Mouse (Mus musculus) kidney, adult 10 weeks (tissue): Measurements from ENCODE around the gene Gm49395. TPM values are rescaled to one million over a fixed set of nuclear protein-coding genes. Genes with fewer than 3 reads are reported as not detected.

Source experiments
- polyA plus RNA-seq: library from polyadenylated mRNA; stranded (reverse); fragments of 350-450 nt; fragmentation: Illumina TruSeq; extraction: RNeasy Lipid Tissue Mini Kit (QIAGEN cat#74804); gene quantifications from one replicate; pipeline ENCODE4 v1.2.3, GENCODE M21; 2014; ENCODE audit warnings: low read depth, low replicate concordance

Gm49395 gene
- 5.1 TPM for polyA plus RNA-seq

GRCm38 (mm10) chr13:115101355-115102191 lies at the start of gene Gm49395, which contains the start of gene Itga1:
Gene Gm49395, minus strand, starts transcription at chr13:115101921.
Gene Itga1, minus strand, starts transcription at chr13:115101964.

GRCm38 (mm10) chr13:115090069-115090976 lies 11.4 kb downstream of the Gm49395 start, which contains the start of gene Pelo:
Gene Pelo, minus strand, starts transcription at chr13:115090186.

Other genes starting within 250 kb of the Gm49395 start
- gene Itga2, start 169.8 kb downstream of the Gm49395 start, polyA plus RNA-seq: 0.97 TPM
- not detected for gene Pelo, start 11.7 kb downstream of the Gm49395 start, polyA plus RNA-seq
- gene Itga1, start within 50 bp of the Gm49395 start, polyA plus RNA-seq: 98.1 TPM